Mouse (Mus musculus) central nervous system, embryonic 11.5 days (tissue): ENCODE results near the gene Ehd4. TPM values are rescaled to one million over a fixed set of nuclear protein-coding genes. Genes with fewer than 3 reads are reported as not detected.

ENCODE experiments used
- polyA plus RNA-seq: library from polyadenylated mRNA; depleted of rRNA; stranded (reverse); fragments of >200 nt; gene quantifications from 2 replicates; pipeline ENCODE4 v1.2.3, GENCODE M21; 2012; rRNA removed

The Ehd4 gene
- 10.2 and 11.3 TPM in 2 replicates for polyA plus RNA-seq

GRCm38 (mm10) chr2:120154361-120154894 lies at the start of gene Ehd4:
Gene Ehd4, minus strand, starts transcription at chr2:120154606.

Other genes starting within 250 kb of the Ehd4 start
- gene Mapkbp1, start 181.9 kb downstream of the Ehd4 start, polyA plus RNA-seq = 14.1 and 18.6 TPM in 2 replicates
- 15.8 and 20.1 TPM in 2 replicates for gene Jmjd7, start 127.1 kb downstream of the Ehd4 start, polyA plus RNA-seq
- 14.9 and 17.6 TPM in 2 replicates for gene Gm28042, start 127.1 kb downstream of the Ehd4 start, polyA plus RNA-seq
- 22.5 and 25.5 TPM in 2 replicates for gene Pla2g4b, start 121.2 kb downstream of the Ehd4 start, polyA plus RNA-seq
- 0.04 and 0.17 TPM in 2 replicates for gene Pla2g4e, start 90.7 kb upstream of the Ehd4 start, polyA plus RNA-seq
- gene Pla2g4d, start 134.6 kb upstream of the Ehd4 start, polyA plus RNA-seq = 0.04 and 0.05 TPM in 2 replicates
- 0.05 TPM in 2 replicates for gene Pla2g4f, start 159.6 kb upstream of the Ehd4 start, polyA plus RNA-seq
- gene Vps39, start 198.5 kb upstream of the Ehd4 start, polyA plus RNA-seq = 27.2 and 40.2 TPM in 2 replicates
- 8.5 and 9.9 TPM in 2 replicates for gene Ganc, start 249.3 kb upstream of the Ehd4 start, polyA plus RNA-seq
- gene Tmem87a, start 249.5 kb upstream of the Ehd4 start, polyA plus RNA-seq = 20.7 and 26.7 TPM in 2 replicates